ENCODE assay signal across 13 mouse cellular contexts in genomic region chr5:91994546-91994945, GRCm38 (mm10). TPM values are rescaled to one million over a fixed set of nuclear protein-coding genes. Genes with fewer than 3 reads are reported as not detected.
DNase-seq lines count a peak whose midpoint lies in the region; ATAC-seq and TF ChIP-seq lines count a peak whose summit lies in the region.
"Had no signal": no experiment of that assay in that cellular context is flagged by ENCODE, and none has a peak within 500 bp of the region (broad histone marks: within the 10 kb centered on the region; RNA-seq: fewer than 3 reads in every experiment).

No protein-coding gene starts in this region.

- WGBS in hindbrain, embryonic 14.5 days: 67% methylated on average over 13 of the region's 13 CpGs

- no peaks in the 10 kb centered on the region for H3K9me3 ChIP-seq in hindbrain, embryonic 14.5 days (ENCODE audit: control insufficient read depth, low read length)
- H3K9me3 ChIP-seq: neural tube, embryonic 15.5 days had no signal

- no peaks in the 10 kb centered on the region for H3K4me1 ChIP-seq in hindbrain, embryonic 14.5 days (replicated peaks; ENCODE audit: control insufficient read depth, insufficient read depth, low read length)
- H3K4me1 ChIP-seq: neural tube, embryonic 15.5 days had no signal

- intact Hi-C loops in left cerebral cortex, adult 2 months (cut with DNase I): loop anchor here (1.0 to 10.0 kb wide), 2 partner anchors 31 to 340 kb away; partner anchors contain the start of gene Rchy1

- H3K27ac ChIP-seq in left cerebral cortex, adult 2 months: peak overlapping the region; percentile 9; the same call in 1 of the 2 replicates
- no peak overlapping the region for H3K27ac ChIP-seq in hindbrain, embryonic 14.5 days
- H3K27ac ChIP-seq: neural tube, embryonic 15.5 days had no signal

- no peak for ATAC-seq in hindbrain, embryonic 14.5 days (ENCODE audit: low FRiP score)

- H3K9ac ChIP-seq in hindbrain, embryonic 14.5 days: no peak overlapping the region
- H3K9ac ChIP-seq: neural tube, embryonic 15.5 days had no signal

- TF ChIP-seq CTCF in left cerebral cortex, adult 2 months (IDR thresholded peaks at IDR 0.05): no peak; the same call in 1 of the 2 replicates

- H3K36me3 ChIP-seq in hindbrain, embryonic 14.5 days (replicated peaks; ENCODE audit: control insufficient read depth, insufficient read depth): no peaks in the 10 kb centered on the region
- H3K36me3 ChIP-seq: neural tube, embryonic 15.5 days had no signal

- peak overlapping the region; percentile 10; the same call in 1 of the 2 replicates for H3K4me3 ChIP-seq in left cerebral cortex, adult 2 months
- no peak overlapping the region for H3K4me3 ChIP-seq in hindbrain, embryonic 14.5 days (replicated peaks; ENCODE audit: low read length)
- H3K4me3 ChIP-seq: neural tube, embryonic 15.5 days had no signal

- DNase-seq in frontal cortex, adult 2 months (ENCODE audit: extremely low spot score in 1 of 2, low spot score in 1 of 2): peak; percentile 26 to 73
- no peak for DNase-seq in frontal cortex, postnatal 14 days (ENCODE audit: low spot score in 2 of 2)
- peak; percentile 12 for DNase-seq in urinary bladder, postnatal 14 days (ENCODE audit: low spot score)
- DNase-seq in urinary bladder, postnatal 25 days (ENCODE audit: low spot score): no peak
- peak; percentile 25 to 46 for DNase-seq in left cerebral cortex, adult 2 months (ENCODE audit: extremely low spot score in 1 of 2, low spot score in 2 of 2)
- no peak for DNase-seq in hindbrain, embryonic 14.5 days (ENCODE audit: low spot score)
- DNase-seq in thymus, postnatal 10 days (ENCODE audit: low spot score in 2 of 2): no peak
- no peak for DNase-seq in kidney, adult 9 months

- H3K27me3 ChIP-seq in hindbrain, embryonic 14.5 days (ENCODE audit: control insufficient read depth, insufficient read depth, low read length): no peaks in the 10 kb centered on the region
- H3K27me3 ChIP-seq: neural tube, embryonic 15.5 days had no signal

- H3K4me2 ChIP-seq in hindbrain, embryonic 14.5 days (replicated peaks): no peak overlapping the region
- H3K4me2 ChIP-seq: neural tube, embryonic 15.5 days had no signal

RNA-seq across cellular contexts. Expression of gene Odaph, which starts 7.3 kb away (rescaled TPM):
- polyA plus RNA-seq in frontal cortex, adult 2 months (2012; rRNA removed): not detected in 2 replicates
- total RNA-seq in left cerebral cortex, adult 2 months (2021): not detected
- polyA plus RNA-seq in hindbrain, embryonic 14.5 days (2014; fragmentation: Nextera tagmentation; extraction: Ambion mirVana): 0.38 TPM in 1 of 2 replicates, not detected in the other
- total RNA-seq: megakaryocyte, adult 5-6 weeks had no signal
- polyA plus RNA-seq: C2C12; embryonic facial prominence, embryonic 14.5 days; heart, embryonic 16.5 days had no signal

RNA-seq across cellular contexts. Expression of gene Rchy1, which starts 31.7 kb away (rescaled TPM):
- polyA plus RNA-seq in frontal cortex, adult 2 months (2012; rRNA removed): 43.9 and 44.4 TPM in 2 replicates
- 10 to 100 TPM; 37.3 to 38.1 TPM for total RNA-seq in left cerebral cortex, adult 2 months (2021)
- 55.3 and 64.3 TPM in 2 replicates for polyA plus RNA-seq in hindbrain, embryonic 14.5 days (2014; fragmentation: Nextera tagmentation; extraction: Ambion mirVana)

RNA-seq across cellular contexts. Expression of gene Cdkl2, which starts 49.1 kb away (rescaled TPM):
- 16.0 and 22.6 TPM in 2 replicates for polyA plus RNA-seq in frontal cortex, adult 2 months (2012; rRNA removed)
- 10 to 100 TPM; 33.8 to 34.6 TPM for total RNA-seq in left cerebral cortex, adult 2 months (2021)
- polyA plus RNA-seq in hindbrain, embryonic 14.5 days (2014; fragmentation: Nextera tagmentation; extraction: Ambion mirVana): 13.5 and 18.9 TPM in 2 replicates

Comparison
In these comparisons a context has a peak if more than half of its experiments do, and no peak if none do; other contexts are left out.
1. DNase-seq: peak in frontal cortex, adult 2 months (2 of 2), urinary bladder, postnatal 14 days (single experiment) and left cerebral cortex, adult 2 months (2 of 2); none in frontal cortex, postnatal 14 days (0 of 2), urinary bladder, postnatal 25 days (single experiment), hindbrain, embryonic 14.5 days (single experiment), thymus, postnatal 10 days (0 of 2) and kidney, adult 9 months (single experiment).